Mouse (Mus musculus) limb, embryonic 14.5 days (tissue): ENCODE measurements around the gene Olfr812. TPM values are rescaled to one million over a fixed set of nuclear protein-coding genes. Genes with fewer than 3 reads are reported as not detected.

Source experiments
- ATAC-seq: fragments of 200-750 bp; cut with Nextera tagmentation; 2 replicates; pipeline ENCODE4 v1.8.0; 2017; ENCODE audit warnings: low read depth, moderate number of reproducible peaks, moderate TSS enrichment; ENCODE audit not compliant: low FRiP score
- DNase-seq: peaks from one replicate; pipeline ENCODE4 v3.0.0-alpha.2; 2015; ENCODE audit warnings: low spot score
- H3K27ac ChIP-seq: fragments of 300-500 bp; sonication (generic); replicated peaks from 2 replicates; pipeline ENCODE4 v1.5.1; 2014; ENCODE audit warnings: low read depth, mild to moderate bottlenecking, low read length, moderate library complexity, mixed read lengths
- H3K27me3 ChIP-seq: fragments of 300-500 bp; sonication (generic); 2 replicates; pipeline ENCODE4 v1.6.1; 2014; ENCODE audit warnings: low read length, mixed read lengths; ENCODE audit not compliant: control insufficient read depth, insufficient read depth
- H3K36me3 ChIP-seq: fragments of 300-500 bp; sonication (generic); 2 replicates; pipeline ENCODE4 v1.6.1; 2014; ENCODE audit warnings: mild to moderate bottlenecking, low read length, moderate library complexity, mixed read lengths; ENCODE audit not compliant: control insufficient read depth, insufficient read depth
- H3K4me1 ChIP-seq: fragments of 300-500 bp; sonication (generic); 2 replicates; pipeline ENCODE4 v1.6.1; 2014; ENCODE audit warnings: antibody characterized with exemption, low read length, mixed read lengths; ENCODE audit not compliant: control insufficient read depth, insufficient read depth
- H3K4me2 ChIP-seq: fragments of 300-500 bp; sonication (generic); replicated peaks from 2 replicates; pipeline ENCODE4 v1.6.1; 2014; ENCODE audit warnings: low read depth, mild to moderate bottlenecking, low read length, moderate library complexity; ENCODE audit not compliant: severe bottlenecking
- H3K4me3 ChIP-seq: fragments of 300-500 bp; sonication (generic); replicated peaks from 2 replicates; pipeline ENCODE4 v1.5.1; 2014; ENCODE audit warnings: low read length
- H3K9ac ChIP-seq: fragments of 300-500 bp; sonication (generic); 2 replicates; pipeline ENCODE4 v1.6.1; 2014; ENCODE audit warnings: mild to moderate bottlenecking, low read depth, low read length, moderate library complexity; ENCODE audit not compliant: severe bottlenecking
- H3K9me3 ChIP-seq: fragments of 300-500 bp; sonication (generic); 2 replicates; pipeline ENCODE4 v1.6.1; 2016; ENCODE audit warnings: low read length; ENCODE audit not compliant: control insufficient read depth
- POLR2A ChIP-seq: fragments of 200-500 bp; IDR thresholded peaks from 2 replicates; pipeline ENCODE4 v1.8.0; 2012; ENCODE audit warnings: inconsistent platforms, mild to moderate bottlenecking, moderate library complexity, borderline replicate concordance; ENCODE audit not compliant: insufficient read depth, insufficient read length; ENCODE audit errors: extremely low read depth
- WGBS: fragments of 180-500 bp; shearing (Covaris S2); extraction: QIAGEN DNeasy Blood & Tissue Kit; methylation state at CpG from one replicate; pipeline ENCODE4 v1.1.7; 2014; 5-methylcytosine and 5-hydroxymethylcytosine counted together
- polyA plus RNA-seq, 2 experiments: library from polyadenylated mRNA; depleted of rRNA in 1 of 2; stranded (reverse) in 1 of 2; unstranded in 1 of 2; fragments of >200 nt; fragmentation: Nextera tagmentation in 1 of 2; extraction: Ambion mirVana in 1 of 2; gene quantifications; 2 replicates each; pipeline versions ENCODE4 v1.2.1 to v1.2.3; 2012 to 2014

Olfr812 gene
- polyA plus RNA-seq, 2 experiments = not detected

DNA sequence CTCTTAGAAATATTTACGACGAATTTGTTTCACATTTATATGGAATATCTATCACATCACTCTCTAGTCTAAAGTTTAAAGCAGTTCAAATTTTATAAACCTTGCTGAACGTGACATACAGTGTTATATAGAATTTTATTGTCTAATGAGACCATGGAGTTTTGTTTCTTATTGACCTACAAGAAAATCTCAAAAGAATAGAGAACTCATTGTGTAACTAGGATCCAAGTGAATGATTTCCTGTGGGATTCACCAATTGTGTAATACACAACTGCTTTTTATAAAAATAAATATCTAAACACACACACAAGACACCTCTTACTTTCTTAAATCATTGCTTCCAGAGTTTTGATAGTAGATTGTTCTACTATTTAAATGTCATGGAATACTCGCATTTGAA lies 41.6 kb downstream of the Olfr812 start, which contains the start of gene Olfr811:
Olfr811 (minus strand) TSS at position 101 of the 400 bp plus-strand sequence.
- H3K4me1 ChIP-seq = no peaks in the 10 kb centered on the region
- no peak within 1 kb of the TSS for H3K4me3 ChIP-seq
- WGBS = 79% methylated on average over 4 of the region's 4 CpGs
- H3K9me3 ChIP-seq = no peaks in the 10 kb centered on the region
- H3K4me2 ChIP-seq = no peak within 1 kb of the TSS
- ATAC-seq = no peak
- H3K27ac ChIP-seq = no peak within 1 kb of the TSS
- TF ChIP-seq POLR2A = no peak
- H3K9ac ChIP-seq = no peak within 1 kb of the TSS
- no peak for DNase-seq
- H3K36me3 ChIP-seq = no peaks in the 10 kb centered on the region
- H3K27me3 ChIP-seq = no peaks in the 10 kb centered on the region

DNA sequence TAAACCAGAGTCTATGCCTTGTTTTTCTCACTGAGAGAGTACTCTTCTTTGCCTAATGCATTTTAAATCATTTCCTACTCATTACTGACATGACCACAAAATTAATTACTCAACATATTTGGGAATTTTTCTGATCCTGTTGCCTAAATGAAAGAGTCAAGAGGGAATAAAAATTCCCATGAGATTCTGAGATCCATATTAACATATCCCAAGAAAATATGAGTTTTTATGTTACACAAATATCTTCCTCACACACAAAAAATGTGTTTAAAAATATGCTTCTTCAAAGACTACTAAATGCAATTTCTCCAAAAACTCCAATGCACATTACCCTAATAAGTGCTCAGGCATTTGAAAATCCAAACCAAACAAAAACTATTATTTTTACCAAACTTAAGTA lies 51.1 kb downstream of the Olfr812 start, which contains the start of gene Olfr810:
Olfr810 (minus strand) TSS at position 101 of the 400 bp plus-strand sequence.
- no peaks in the 10 kb centered on the region for H3K36me3 ChIP-seq
- DNase-seq = no peak
- TF ChIP-seq POLR2A = no peak

More for the DNA sequence above, 51.1 kb downstream of the Olfr812 start, which contains the start of gene Olfr810:
- Histone ChIP-seq H3K4me2 (no peak within 1 kb of the TSS), H3K4me1 (no peaks in the 10 kb centered on the region), H3K9ac (no peak within 1 kb of the TSS), H3K27ac (no peak within 1 kb of the TSS), H3K4me3 (no peak within 1 kb of the TSS), H3K9me3 (no peaks in the 10 kb centered on the region), H3K27me3 (no peaks in the 10 kb centered on the region)
- ATAC-seq = no peak

Other genes with a start within 250 kb of the Olfr812 start
- not detected in 2 replicates for gene Olfr796, start 233.5 kb downstream of the Olfr812 start, polyA plus RNA-seq (2012; rRNA removed)
- gene Olfr796, start 233.5 kb downstream of the Olfr812 start, polyA plus RNA-seq (2014; fragmentation: Nextera tagmentation; extraction: Ambion mirVana) = not detected in 2 replicates
- not detected in 2 replicates for gene Olfr798, start 218.2 kb downstream of the Olfr812 start, polyA plus RNA-seq (2012; rRNA removed)
- gene Olfr798, start 218.2 kb downstream of the Olfr812 start, polyA plus RNA-seq (2014; fragmentation: Nextera tagmentation; extraction: Ambion mirVana) = not detected in 2 replicates
- not detected in 2 replicates for gene Olfr799, start 208.6 kb downstream of the Olfr812 start, polyA plus RNA-seq (2012; rRNA removed)
- not detected in 2 replicates for gene Olfr799, start 208.6 kb downstream of the Olfr812 start, polyA plus RNA-seq (2014; fragmentation: Nextera tagmentation; extraction: Ambion mirVana)
- not detected in 2 replicates for gene Olfr800, start 188.4 kb downstream of the Olfr812 start, polyA plus RNA-seq (2012; rRNA removed)
- not detected in 2 replicates for gene Olfr800, start 188.4 kb downstream of the Olfr812 start, polyA plus RNA-seq (2014; fragmentation: Nextera tagmentation; extraction: Ambion mirVana)
- gene Olfr801, start 172.2 kb downstream of the Olfr812 start, polyA plus RNA-seq (2012; rRNA removed) = not detected in 2 replicates
- gene Olfr801, start 172.2 kb downstream of the Olfr812 start, polyA plus RNA-seq (2014; fragmentation: Nextera tagmentation; extraction: Ambion mirVana) = not detected in 2 replicates
- gene Olfr802, start 157.9 kb downstream of the Olfr812 start, polyA plus RNA-seq (2012; rRNA removed) = not detected in 2 replicates
- not detected in 2 replicates for gene Olfr802, start 157.9 kb downstream of the Olfr812 start, polyA plus RNA-seq (2014; fragmentation: Nextera tagmentation; extraction: Ambion mirVana)
- gene Olfr803, start 151.8 kb downstream of the Olfr812 start, polyA plus RNA-seq (2012; rRNA removed) = not detected in 2 replicates
- not detected in 2 replicates for gene Olfr803, start 151.8 kb downstream of the Olfr812 start, polyA plus RNA-seq (2014; fragmentation: Nextera tagmentation; extraction: Ambion mirVana)
- not detected in 2 replicates for gene Olfr804, start 142.9 kb downstream of the Olfr812 start, polyA plus RNA-seq (2012; rRNA removed)
- gene Olfr804, start 142.9 kb downstream of the Olfr812 start, polyA plus RNA-seq (2014; fragmentation: Nextera tagmentation; extraction: Ambion mirVana) = not detected in 2 replicates
- not detected in 2 replicates for gene Olfr805, start 116.7 kb downstream of the Olfr812 start, polyA plus RNA-seq (2012; rRNA removed)
- not detected in 2 replicates for gene Olfr805, start 116.7 kb downstream of the Olfr812 start, polyA plus RNA-seq (2014; fragmentation: Nextera tagmentation; extraction: Ambion mirVana)
- not detected in 2 replicates for gene Olfr806, start 104.2 kb downstream of the Olfr812 start, polyA plus RNA-seq (2012; rRNA removed)
- not detected in 2 replicates for gene Olfr806, start 104.2 kb downstream of the Olfr812 start, polyA plus RNA-seq (2014; fragmentation: Nextera tagmentation; extraction: Ambion mirVana)
- gene Olfr807, start 88.3 kb downstream of the Olfr812 start, polyA plus RNA-seq (2012; rRNA removed) = not detected in 2 replicates
- gene Olfr807, start 88.3 kb downstream of the Olfr812 start, polyA plus RNA-seq (2014; fragmentation: Nextera tagmentation; extraction: Ambion mirVana) = not detected in 2 replicates
- not detected in 2 replicates for gene Olfr808, start 80.6 kb downstream of the Olfr812 start, polyA plus RNA-seq (2012; rRNA removed)
- not detected in 2 replicates for gene Olfr808, start 80.6 kb downstream of the Olfr812 start, polyA plus RNA-seq (2014; fragmentation: Nextera tagmentation; extraction: Ambion mirVana)
- not detected in 2 replicates for gene Olfr809, start 71.5 kb downstream of the Olfr812 start, polyA plus RNA-seq (2012; rRNA removed)
- gene Olfr809, start 71.5 kb downstream of the Olfr812 start, polyA plus RNA-seq (2014; fragmentation: Nextera tagmentation; extraction: Ambion mirVana) = not detected in 2 replicates
- gene Olfr810, start 51.2 kb downstream of the Olfr812 start, polyA plus RNA-seq (2012; rRNA removed) = not detected in 2 replicates
- not detected in 2 replicates for gene Olfr810, start 51.2 kb downstream of the Olfr812 start, polyA plus RNA-seq (2014; fragmentation: Nextera tagmentation; extraction: Ambion mirVana)
- not detected in 2 replicates for gene Olfr811, start 41.7 kb downstream of the Olfr812 start, polyA plus RNA-seq (2012; rRNA removed)
- gene Olfr811, start 41.7 kb downstream of the Olfr812 start, polyA plus RNA-seq (2014; fragmentation: Nextera tagmentation; extraction: Ambion mirVana) = not detected in 2 replicates
- gene Olfr813, start 9.3 kb upstream of the Olfr812 start, polyA plus RNA-seq (2012; rRNA removed) = not detected in 2 replicates
- gene Olfr813, start 9.3 kb upstream of the Olfr812 start, polyA plus RNA-seq (2014; fragmentation: Nextera tagmentation; extraction: Ambion mirVana) = not detected in 2 replicates
- not detected in 2 replicates for gene Olfr814, start 33.8 kb upstream of the Olfr812 start, polyA plus RNA-seq (2012; rRNA removed)
- not detected in 2 replicates for gene Olfr814, start 33.8 kb upstream of the Olfr812 start, polyA plus RNA-seq (2014; fragmentation: Nextera tagmentation; extraction: Ambion mirVana)
- gene Olfr815, start 59.8 kb upstream of the Olfr812 start, polyA plus RNA-seq (2012; rRNA removed) = not detected in 2 replicates
- gene Olfr815, start 59.8 kb upstream of the Olfr812 start, polyA plus RNA-seq (2014; fragmentation: Nextera tagmentation; extraction: Ambion mirVana) = not detected in 2 replicates
- gene Olfr816, start 69.5 kb upstream of the Olfr812 start, polyA plus RNA-seq (2012; rRNA removed) = not detected in 2 replicates
- not detected in 2 replicates for gene Olfr816, start 69.5 kb upstream of the Olfr812 start, polyA plus RNA-seq (2014; fragmentation: Nextera tagmentation; extraction: Ambion mirVana)
- gene Olfr818, start 103.0 kb upstream of the Olfr812 start, polyA plus RNA-seq (2012; rRNA removed) = not detected in 2 replicates
- gene Olfr818, start 103.0 kb upstream of the Olfr812 start, polyA plus RNA-seq (2014; fragmentation: Nextera tagmentation; extraction: Ambion mirVana) = not detected in 2 replicates
- not detected in 2 replicates for gene Olfr819, start 121.2 kb upstream of the Olfr812 start, polyA plus RNA-seq (2012; rRNA removed)
- not detected in 2 replicates for gene Olfr819, start 121.2 kb upstream of the Olfr812 start, polyA plus RNA-seq (2014; fragmentation: Nextera tagmentation; extraction: Ambion mirVana)
- gene Olfr247, start 130.0 kb upstream of the Olfr812 start, polyA plus RNA-seq (2012; rRNA removed) = not detected in 2 replicates
- not detected in 2 replicates for gene Olfr247, start 130.0 kb upstream of the Olfr812 start, polyA plus RNA-seq (2014; fragmentation: Nextera tagmentation; extraction: Ambion mirVana)
- gene Gm10310, start 139.0 kb upstream of the Olfr812 start, polyA plus RNA-seq (2012; rRNA removed) = not detected in 2 replicates
- not detected in 2 replicates for gene Gm10310, start 139.0 kb upstream of the Olfr812 start, polyA plus RNA-seq (2014; fragmentation: Nextera tagmentation; extraction: Ambion mirVana)
- not detected in 2 replicates for gene Olfr820, start 166.5 kb upstream of the Olfr812 start, polyA plus RNA-seq (2012; rRNA removed)
- gene Olfr820, start 166.5 kb upstream of the Olfr812 start, polyA plus RNA-seq (2014; fragmentation: Nextera tagmentation; extraction: Ambion mirVana) = not detected in 2 replicates
- not detected in 2 replicates for gene Olfr821, start 184.3 kb upstream of the Olfr812 start, polyA plus RNA-seq (2012; rRNA removed)
- gene Olfr821, start 184.3 kb upstream of the Olfr812 start, polyA plus RNA-seq (2014; fragmentation: Nextera tagmentation; extraction: Ambion mirVana) = not detected in 2 replicates
- not detected in 2 replicates for gene Olfr822, start 225.1 kb upstream of the Olfr812 start, polyA plus RNA-seq (2012; rRNA removed)
- not detected in 2 replicates for gene Olfr822, start 225.1 kb upstream of the Olfr812 start, polyA plus RNA-seq (2014; fragmentation: Nextera tagmentation; extraction: Ambion mirVana)